Mouse (Mus musculus) cerebellum, adult 2 months (tissue): Measurements from ENCODE around the gene 4930550C14Rik. TPM values are rescaled to one million over a fixed set of nuclear protein-coding genes. Genes with fewer than 3 reads are reported as not detected.

ENCODE experiments used
- DNase-seq, 2 experiments: peaks; one replicate each; pipeline ENCODE4 v3.0.0; 2021
- H3K27ac ChIP-seq: fragments of 200-500 bp; 2 replicates; pipeline ENCODE4 v1.5.1; 2012; ENCODE audit warnings: low read length, control low read depth, inconsistent platforms; ENCODE audit not compliant: insufficient read depth
- H3K27me3 ChIP-seq: fragments of 200-500 bp; 2 replicates; pipeline ENCODE4 v1.6.1; 2012; ENCODE audit warnings: inconsistent platforms, mild to moderate bottlenecking, low read length, moderate library complexity; ENCODE audit not compliant: control insufficient read depth, insufficient read depth
- H3K4me1 ChIP-seq: fragments of 200-500 bp; 2 replicates; pipeline ENCODE4 v1.6.1; 2011; ENCODE audit warnings: low read length; ENCODE audit not compliant: control insufficient read depth, insufficient read depth
- H3K4me3 ChIP-seq: fragments of 200-500 bp; replicated peaks from 2 replicates; pipeline ENCODE3; 2011; ENCODE audit warnings: mild to moderate bottlenecking, low read depth, low read length, control low read depth; ENCODE audit not compliant: insufficient read depth
- CTCF ChIP-seq: fragments of 200-500 bp; IDR thresholded peaks from 2 replicates; pipeline ENCODE4 v1.5.1; 2011; ENCODE audit warnings: low read depth, mild to moderate bottlenecking, control low read depth, low read length, moderate library complexity, borderline replicate concordance; ENCODE audit not compliant: insufficient read depth
- POLR2A ChIP-seq: fragments of 200-500 bp; IDR thresholded peaks from 2 replicates; pipeline ENCODE4 v1.6.1; 2011; ENCODE audit warnings: low read length, control low read depth, borderline replicate concordance; ENCODE audit not compliant: insufficient read depth
- WGBS: fragments of 180-500 bp; shearing (Covaris S2); methylation state at CpG from one replicate; pipeline ENCODE4 v1.1.7; 2018; 5-methylcytosine and 5-hydroxymethylcytosine counted together
- polyA plus RNA-seq: library from polyadenylated mRNA; depleted of rRNA; stranded (reverse); fragments of >200 nt; gene quantifications from 2 replicates; pipeline ENCODE4 v1.2.3, GENCODE M21; 2012; rRNA removed

Gene 4930550C14Rik
- 0.54 and 0.81 TPM in 2 replicates for polyA plus RNA-seq

DNA sequence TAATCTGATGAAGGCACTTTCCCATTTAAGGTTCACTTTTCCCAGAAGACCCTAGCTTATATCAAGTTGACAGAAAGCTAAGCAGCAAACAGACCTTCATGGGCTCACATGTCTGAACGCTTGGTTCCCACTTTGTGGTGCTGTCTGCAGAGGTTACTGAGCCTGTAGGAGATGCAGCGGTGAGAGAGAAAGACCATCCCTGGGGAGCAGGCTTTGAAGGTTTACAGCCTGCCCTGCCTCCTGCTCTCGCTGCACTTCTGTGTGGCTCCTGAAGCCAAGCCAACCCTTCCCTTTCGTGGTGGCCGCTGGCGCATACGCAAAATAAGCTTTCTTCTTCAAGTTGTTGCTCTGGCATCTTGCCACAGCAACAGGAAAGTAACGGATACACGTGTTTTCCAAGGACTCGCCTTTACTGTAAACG lies at the start of gene 4930550C14Rik:
Gene 4930550C14Rik (plus strand): TSS at position 35 of the 421 bp plus-strand sequence.
- H3K27me3 ChIP-seq: no peaks in the 10 kb centered on the region
- H3K4me3 ChIP-seq: no peak within 1 kb of the TSS
- TF ChIP-seq POLR2A: no peak
- TF ChIP-seq CTCF: no peak
- DNase-seq: peak in 1 of 2 experiments; percentile 5
- no peaks in the 10 kb centered on the region; the same call in 1 of the 2 replicates for H3K4me1 ChIP-seq
- no peak within 1 kb of the TSS for H3K27ac ChIP-seq
- WGBS: 8% methylated on average over 11 of the region's 11 CpGs

DNA sequence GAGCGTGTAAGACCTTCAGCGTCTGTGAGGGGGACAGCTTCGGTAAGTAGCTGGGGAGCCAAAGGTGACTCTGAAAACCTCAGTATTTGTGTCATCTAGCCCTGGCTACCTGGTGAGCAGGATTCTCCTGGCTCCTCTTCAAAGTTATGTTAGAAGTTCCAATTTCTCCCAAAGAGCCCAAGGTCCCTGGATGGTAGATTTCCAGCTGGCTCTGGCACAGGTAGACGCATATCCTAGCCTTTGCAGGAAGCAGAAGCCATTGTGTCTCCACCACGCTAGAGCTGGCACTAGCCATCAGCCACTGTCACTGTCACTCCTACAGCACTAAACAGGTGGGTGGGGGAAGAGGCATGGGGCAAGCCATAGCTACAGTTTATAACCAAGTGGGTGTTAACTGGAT lies 49.0 kb upstream of the 4930550C14Rik start:
- H3K4me1 ChIP-seq: peaks cover 24% of the 10 kb centered on the region
- no peak for TF ChIP-seq CTCF
- no peak for TF ChIP-seq POLR2A
- peak overlapping the region; percentile 28; the same call in 1 of the 2 replicates for H3K27ac ChIP-seq
- WGBS: 17% methylated on average over 5 of the region's 5 CpGs
- peak; percentile 55 to 70 for DNase-seq
- H3K4me3 ChIP-seq: no peak overlapping the region
- no peaks in the 10 kb centered on the region for H3K27me3 ChIP-seq

DNA sequence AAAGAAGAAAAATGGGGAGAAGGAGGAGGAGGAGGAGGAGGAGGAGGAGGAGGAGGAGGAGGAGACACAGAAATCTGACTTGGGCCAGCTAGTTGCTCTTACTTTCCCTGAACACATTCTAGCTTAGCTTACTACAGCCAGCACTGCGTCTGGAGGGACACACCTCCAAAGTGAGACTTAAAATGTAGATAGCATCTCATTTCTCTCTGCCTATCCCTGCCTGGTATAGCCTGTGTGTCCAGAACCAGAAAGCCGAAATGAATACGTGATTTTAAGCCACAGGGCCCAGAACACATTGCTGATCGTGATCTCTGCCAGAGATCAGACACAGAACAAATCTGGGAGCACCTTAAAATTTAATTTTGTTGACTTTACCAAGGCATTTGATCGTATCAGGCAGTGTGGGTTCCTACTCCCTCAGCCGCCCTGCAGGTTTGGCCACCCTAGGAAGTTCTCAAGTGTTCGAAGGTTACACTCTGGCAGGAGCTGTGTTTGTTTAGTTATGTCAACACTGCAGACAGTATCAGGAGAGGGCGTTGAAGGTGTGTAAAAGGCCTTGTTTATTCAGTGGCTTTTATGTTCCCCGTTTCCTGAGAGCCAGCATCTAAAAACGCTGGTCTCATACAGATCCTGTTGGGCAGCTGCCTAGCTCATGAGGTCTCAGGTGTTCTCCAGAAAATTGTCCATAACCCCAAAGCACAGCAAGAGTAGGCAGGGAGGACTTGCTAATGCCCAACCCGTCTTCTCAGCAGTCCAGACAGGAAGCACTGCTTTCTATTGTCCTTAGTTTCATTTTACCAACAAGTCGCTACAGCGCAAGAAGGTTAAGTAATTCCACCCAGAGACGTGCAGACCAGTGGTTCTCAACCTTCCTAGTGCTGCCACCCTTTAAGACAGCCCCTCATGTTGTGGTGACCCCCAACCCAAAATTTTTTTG lies 45.6 kb upstream of the 4930550C14Rik start:
- 53% methylated on average over 14 of the region's 14 CpGs for WGBS
- Histone ChIP-seq H3K4me3 (no peak overlapping the region), H3K27me3 (no peaks in the 10 kb centered on the region), H3K27ac (no peak overlapping the region), H3K4me1 (peaks cover 11% of the 10 kb centered on the region)
- no peak for TF ChIP-seq CTCF
- TF ChIP-seq POLR2A: no peak
- DNase-seq: peak in 1 of 2 experiments; percentile 16

DNA sequence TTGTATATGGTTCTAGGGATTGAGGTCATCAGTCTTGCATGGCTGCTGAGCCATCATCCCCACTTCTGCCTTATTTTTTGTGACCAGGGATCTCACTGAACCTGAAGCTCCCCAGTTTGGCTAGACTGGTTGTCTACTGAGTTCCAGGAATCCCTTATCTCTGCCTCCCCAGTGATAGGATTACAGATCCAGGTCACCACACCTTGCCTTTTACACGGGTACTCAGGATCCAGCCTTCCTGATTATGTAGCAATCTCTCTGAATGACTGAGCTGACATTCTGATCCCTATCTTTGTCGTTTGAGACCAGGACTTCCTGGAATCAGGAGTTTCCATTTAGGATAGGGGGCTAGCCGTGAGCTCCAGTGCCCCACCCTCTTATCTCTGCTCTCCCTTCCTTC lies 30.8 kb upstream of the 4930550C14Rik start:
- 70% methylated on average over 3 of the region's 3 CpGs for WGBS
- H3K4me1 ChIP-seq: peaks cover 2% of the 10 kb centered on the region; the same call in 1 of the 2 replicates
- DNase-seq: no peak
- H3K27me3 ChIP-seq: no peaks in the 10 kb centered on the region
- TF ChIP-seq POLR2A: no peak
- no peak for TF ChIP-seq CTCF
- H3K27ac ChIP-seq: no peak overlapping the region
- H3K4me3 ChIP-seq: no peak overlapping the region

DNA sequence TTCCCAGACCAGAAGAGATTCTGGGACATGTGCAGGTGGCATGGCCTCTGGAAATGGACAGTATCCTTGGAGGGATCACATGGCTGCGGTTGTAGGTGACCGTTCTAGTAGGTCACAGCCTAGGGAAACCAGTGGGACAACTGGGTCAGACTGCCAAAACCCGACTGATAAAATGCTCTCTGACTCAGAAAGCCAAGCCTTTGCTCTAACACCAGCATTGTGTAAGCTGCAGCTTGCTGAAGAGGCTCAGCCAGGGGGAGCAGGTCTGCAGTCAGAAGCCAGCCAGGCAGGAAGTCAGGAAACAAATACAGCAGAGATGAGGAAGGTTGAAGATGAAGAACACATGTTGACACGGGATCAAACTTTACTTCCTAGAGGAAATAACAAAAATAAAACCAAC lies 26.2 kb upstream of the 4930550C14Rik start:
- whole genome bisulfite sequencing: 41% methylated on average over 4 of the region's 4 CpGs
- Histone ChIP-seq H3K4me1 (peaks cover 9% of the 10 kb centered on the region), H3K4me3 (no peak overlapping the region), H3K27me3 (no peaks in the 10 kb centered on the region), H3K27ac (no peak overlapping the region)
- TF ChIP-seq CTCF: no peak
- TF ChIP-seq POLR2A: no peak
- DNase-seq: no peak

DNA sequence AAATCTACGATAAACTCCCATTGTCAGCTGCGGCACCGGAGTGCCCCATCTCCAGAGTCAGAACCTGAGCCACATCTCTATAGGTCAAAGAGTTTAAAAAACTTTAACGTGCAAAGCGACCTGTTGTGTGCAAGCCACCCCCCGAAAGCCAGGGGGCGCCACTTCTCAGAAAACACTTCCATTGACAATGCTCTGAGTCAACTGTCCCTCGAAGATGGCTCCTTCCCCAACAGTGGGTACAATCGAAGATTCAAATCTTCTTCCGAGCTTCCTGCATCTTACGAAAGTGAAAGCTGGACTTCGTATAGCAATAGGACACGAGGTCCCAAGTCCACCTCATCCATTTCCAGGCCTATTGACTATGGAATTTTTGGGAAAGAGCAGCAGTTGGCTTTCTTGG lies 25.3 kb upstream of the 4930550C14Rik start:
- WGBS: 85% methylated on average over 13 of the region's 13 CpGs
- no peaks in the 10 kb centered on the region for H3K27me3 ChIP-seq
- H3K27ac ChIP-seq: no peak overlapping the region; the same call in 1 of the 2 replicates
- TF ChIP-seq CTCF: peak; percentile 41; the same call in 1 of the 2 replicates
- TF ChIP-seq POLR2A: no peak
- DNase-seq: no peak
- peaks cover 9% of the 10 kb centered on the region for H3K4me1 ChIP-seq
- H3K4me3 ChIP-seq: no peak overlapping the region

DNA sequence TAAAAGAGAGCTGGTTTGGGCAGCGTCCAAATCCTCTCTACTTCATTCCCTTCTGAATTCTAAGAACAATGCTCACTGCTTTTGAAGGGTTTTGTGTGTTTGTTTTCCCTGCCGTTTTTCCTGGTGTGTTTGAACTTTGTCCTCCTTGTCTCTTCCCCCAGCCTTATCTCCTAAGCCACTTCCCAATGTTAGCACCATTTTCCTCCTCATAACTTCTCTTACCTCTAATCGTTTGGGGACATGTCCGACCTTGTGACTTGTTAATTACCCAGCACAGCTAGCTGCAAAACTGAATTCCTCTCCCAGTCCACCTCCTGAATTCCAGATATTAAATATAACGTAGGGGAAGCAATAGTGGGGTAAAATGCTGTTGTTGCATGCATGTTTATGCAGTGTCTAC lies 24.5 kb upstream of the 4930550C14Rik start:
- no peak for TF ChIP-seq CTCF
- no peak for TF ChIP-seq POLR2A
- peaks cover 9% of the 10 kb centered on the region for H3K4me1 ChIP-seq
- 66% methylated on average over 5 of the region's 5 CpGs for WGBS
- no peaks in the 10 kb centered on the region for H3K27me3 ChIP-seq
- no peak overlapping the region for H3K4me3 ChIP-seq
- H3K27ac ChIP-seq: peak overlapping the region; percentile 19; the same call in 1 of the 2 replicates
- no peak for DNase-seq

DNA sequence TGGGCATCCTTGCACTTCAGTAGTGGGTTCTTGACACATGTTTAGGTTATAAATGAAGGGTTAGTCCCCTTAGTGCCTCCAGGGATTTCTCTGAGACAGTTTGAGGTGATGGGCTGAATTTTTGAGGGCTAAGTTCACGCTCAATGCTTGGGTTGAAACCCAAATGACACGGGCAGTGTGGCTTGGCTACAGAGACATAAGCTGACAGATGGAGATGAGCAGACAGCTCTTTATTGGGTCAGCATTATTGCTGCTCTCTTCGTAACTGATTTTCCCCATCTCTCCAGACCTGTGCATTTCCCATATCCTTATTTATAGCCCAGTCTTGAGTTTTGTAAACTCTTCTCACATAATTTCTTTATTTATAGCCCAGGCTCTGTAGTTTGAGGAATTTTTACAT lies 24.0 kb upstream of the 4930550C14Rik start:
- Histone ChIP-seq H3K27ac (0 out of 2 replicates have a peak overlapping the region, but pooled peaks have one; percentile 19), H3K4me1 (peaks cover 9% of the 10 kb centered on the region), H3K27me3 (no peaks in the 10 kb centered on the region), H3K4me3 (no peak overlapping the region)
- TF ChIP-seq CTCF (no peak), POLR2A (no peak)
- WGBS: 8% methylated on average over 3 of the region's 3 CpGs
- peak in 1 of 2 experiments; percentile 51 for DNase-seq
